Mouse (Mus musculus): Measurements from ENCODE around the gene Lrrc74a. TPM values are rescaled to one million over a fixed set of nuclear protein-coding genes. Genes with fewer than 3 reads are reported as not detected.

Lrrc74a gene
- polyA plus RNA-seq, 1 experiment from 2014 or later, result not detected

GRCm38 (mm10) chr12:86802005-86802671 is 68.0 kb downstream of the Lrrc74a start:
- Histone ChIP-seq H3K9ac (replicated peaks; ENCODE audit: low read depth, low read length) (peak overlapping the region; percentile 2; the same call in 1 of the 2 replicates), H3K27me3 (ENCODE audit: control insufficient read depth, insufficient read depth, low read length) (no peaks in the 10 kb centered on the region), H3K9me3 (ENCODE audit: control insufficient read depth, low read depth, low read length) (no peaks in the 10 kb centered on the region), H3K36me3 (ENCODE audit: control insufficient read depth, insufficient read depth, low read length) (no peaks in the 10 kb centered on the region), H3K4me2 (replicated peaks; ENCODE audit: low read depth, low read length) (peak overlapping the region; percentile 35), H3K4me3 (ENCODE audit: low read depth, low read length) (no peak overlapping the region), H3K4me1 (ENCODE audit: control insufficient read depth, insufficient read depth, low read length) (peaks cover 73% of the 10 kb centered on the region), H3K27ac (ENCODE audit: low read length) (peak overlapping the region; percentile 97)
- ATAC-seq (ENCODE audit: insufficient number of reproducible peaks, insufficient read depth, low FRiP score, low read depth), result peak; percentile 42
- 4% methylated on average over 17 of the region's 17 CpGs for WGBS

DNA sequence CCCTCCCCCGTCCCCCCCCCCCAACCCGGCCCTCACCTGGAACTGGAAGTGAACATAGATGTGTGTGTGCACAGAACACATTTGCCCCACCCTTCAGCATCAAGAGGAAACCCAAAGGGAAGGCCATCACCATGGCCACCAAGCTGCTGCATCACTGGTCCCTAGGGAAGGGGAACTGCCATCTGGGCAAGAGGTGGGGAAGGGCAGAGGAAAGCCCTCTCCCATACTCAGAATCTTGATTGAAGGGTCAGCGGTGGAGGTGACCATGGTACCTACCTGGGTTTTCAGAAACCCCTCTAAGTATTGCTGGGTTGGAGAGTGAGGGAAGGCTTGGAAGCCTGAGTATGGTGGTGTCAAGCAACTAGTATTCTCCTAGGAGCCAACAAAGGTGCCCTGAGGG is 68.7 kb downstream of the Lrrc74a start:
- peak overlapping the region; percentile 97 for H3K27ac ChIP-seq (ENCODE audit: low read length)
- H3K4me2 ChIP-seq (replicated peaks; ENCODE audit: low read depth, low read length), result no peak overlapping the region
- H3K36me3 ChIP-seq (ENCODE audit: control insufficient read depth, insufficient read depth, low read length), result no peaks in the 10 kb centered on the region
- H3K9ac ChIP-seq (replicated peaks; ENCODE audit: low read depth, low read length), result no peak overlapping the region
- H3K4me1 ChIP-seq (ENCODE audit: control insufficient read depth, insufficient read depth, low read length), result peaks cover 78% of the 10 kb centered on the region
- ATAC-seq (ENCODE audit: insufficient number of reproducible peaks, insufficient read depth, low FRiP score, low read depth), result no peak
- no peaks in the 10 kb centered on the region for H3K27me3 ChIP-seq (ENCODE audit: control insufficient read depth, insufficient read depth, low read length)
- H3K9me3 ChIP-seq (ENCODE audit: control insufficient read depth, low read depth, low read length), result no peaks in the 10 kb centered on the region
- no peak overlapping the region for H3K4me3 ChIP-seq (ENCODE audit: low read depth, low read length)
- 48% methylated on average over 3 of the region's 3 CpGs for WGBS

DNA sequence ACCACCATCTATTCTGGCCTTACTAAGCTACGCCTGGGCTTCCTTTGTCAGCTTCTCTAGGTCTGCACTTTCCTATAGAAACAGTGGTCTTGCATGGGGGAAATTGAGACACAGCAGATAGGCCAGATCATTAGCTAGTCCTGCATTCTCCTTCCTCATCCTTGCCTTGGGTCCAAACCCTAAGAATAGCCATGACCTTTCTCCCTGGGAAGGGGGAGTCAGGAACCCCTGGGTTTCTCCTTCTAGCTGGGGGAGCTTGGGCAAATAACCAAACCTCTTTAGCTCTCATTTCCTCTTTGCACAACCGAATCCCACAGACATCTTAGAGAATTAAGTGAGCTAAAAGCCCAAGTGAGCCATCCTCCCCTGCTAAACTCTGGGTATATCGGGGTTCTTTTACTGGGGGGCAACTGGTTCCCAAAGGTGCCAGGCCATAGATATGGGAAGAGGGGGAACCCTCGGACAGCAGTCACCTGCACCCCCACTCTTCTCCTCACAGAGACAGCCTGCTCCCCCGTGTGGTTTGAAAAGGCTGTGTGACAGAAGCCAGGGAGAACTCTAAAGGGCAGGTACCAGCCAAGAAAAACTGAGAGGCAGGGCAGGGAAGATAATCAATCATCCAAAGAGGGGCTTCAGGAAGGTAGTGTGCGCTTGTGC is 69.6 kb downstream of the Lrrc74a start:
- peaks cover 76% of the 10 kb centered on the region for H3K4me1 ChIP-seq (ENCODE audit: control insufficient read depth, insufficient read depth, low read length)
- H3K4me3 ChIP-seq (ENCODE audit: low read depth, low read length), result no peak overlapping the region
- no peaks in the 10 kb centered on the region for H3K9me3 ChIP-seq (ENCODE audit: control insufficient read depth, low read depth, low read length)
- no peak overlapping the region for H3K9ac ChIP-seq (replicated peaks; ENCODE audit: low read depth, low read length)
- H3K36me3 ChIP-seq (ENCODE audit: control insufficient read depth, insufficient read depth, low read length), result no peaks in the 10 kb centered on the region
- ATAC-seq (ENCODE audit: insufficient number of reproducible peaks, insufficient read depth, low FRiP score, low read depth), result no peak
- no peaks in the 10 kb centered on the region for H3K27me3 ChIP-seq (ENCODE audit: control insufficient read depth, insufficient read depth, low read length)
- no peak overlapping the region for H3K4me2 ChIP-seq (replicated peaks; ENCODE audit: low read depth, low read length)
- 31% methylated on average over 6 of the region's 6 CpGs for WGBS
- H3K27ac ChIP-seq (ENCODE audit: low read length), result peak overlapping the region; percentile 78

DNA sequence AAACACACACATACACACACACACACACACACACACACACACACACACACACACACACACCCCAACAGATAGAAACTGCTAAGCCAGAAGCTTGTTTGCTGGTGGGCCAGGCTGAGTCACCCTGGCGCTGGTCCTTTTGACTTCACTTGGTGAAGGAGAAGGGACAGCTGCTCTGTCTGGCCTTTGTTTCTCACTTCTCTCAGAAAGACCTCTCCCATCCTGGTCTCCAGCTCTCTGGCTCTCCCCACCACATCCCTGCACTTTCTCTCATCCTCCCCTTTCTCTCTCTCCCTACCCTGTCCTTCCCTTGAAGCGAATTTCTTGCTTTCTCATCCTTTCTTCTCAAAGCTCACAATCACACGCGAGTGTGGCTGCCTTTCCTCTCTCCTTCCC is 70.1 kb downstream of the Lrrc74a start:
- Histone ChIP-seq H3K4me1 (ENCODE audit: control insufficient read depth, insufficient read depth, low read length) (peaks cover 71% of the 10 kb centered on the region), H3K27ac (ENCODE audit: low read length) (peak overlapping the region; percentile 78), H3K36me3 (ENCODE audit: control insufficient read depth, insufficient read depth, low read length) (no peaks in the 10 kb centered on the region), H3K9me3 (ENCODE audit: control insufficient read depth, low read depth, low read length) (no peaks in the 10 kb centered on the region), H3K9ac (replicated peaks; ENCODE audit: low read depth, low read length) (no peak overlapping the region), H3K4me2 (replicated peaks; ENCODE audit: low read depth, low read length) (no peak overlapping the region), H3K4me3 (ENCODE audit: low read depth, low read length) (no peak overlapping the region), H3K27me3 (ENCODE audit: control insufficient read depth, insufficient read depth, low read length) (no peaks in the 10 kb centered on the region)
- no peak for ATAC-seq (ENCODE audit: insufficient number of reproducible peaks, insufficient read depth, low FRiP score, low read depth)
- 10% methylated on average over 4 of the region's 4 CpGs for WGBS

- no peak overlapping the region for H3K4me2 ChIP-seq (replicated peaks; ENCODE audit: low read depth, low read length)
- no peaks in the 10 kb centered on the region for H3K27me3 ChIP-seq (ENCODE audit: control insufficient read depth, insufficient read depth, low read length)
- H3K27ac ChIP-seq (ENCODE audit: low read length), result peak overlapping the region; percentile 78
- 30% methylated on average over 2 of the region's 2 CpGs for WGBS
- H3K4me3 ChIP-seq (ENCODE audit: low read depth, low read length), result no peak overlapping the region
- no peaks in the 10 kb centered on the region for H3K9me3 ChIP-seq (ENCODE audit: control insufficient read depth, low read depth, low read length)
- peaks cover 69% of the 10 kb centered on the region for H3K4me1 ChIP-seq (ENCODE audit: control insufficient read depth, insufficient read depth, low read length)
- no peak overlapping the region for H3K9ac ChIP-seq (replicated peaks; ENCODE audit: low read depth, low read length)
- no peak for ATAC-seq (ENCODE audit: insufficient number of reproducible peaks, insufficient read depth, low FRiP score, low read depth)
- no peaks in the 10 kb centered on the region for H3K36me3 ChIP-seq (ENCODE audit: control insufficient read depth, insufficient read depth, low read length)
Measured at GRCm38 (mm10) chr12:86804857-86805256, 70.7 kb downstream of the Lrrc74a start.

DNA sequence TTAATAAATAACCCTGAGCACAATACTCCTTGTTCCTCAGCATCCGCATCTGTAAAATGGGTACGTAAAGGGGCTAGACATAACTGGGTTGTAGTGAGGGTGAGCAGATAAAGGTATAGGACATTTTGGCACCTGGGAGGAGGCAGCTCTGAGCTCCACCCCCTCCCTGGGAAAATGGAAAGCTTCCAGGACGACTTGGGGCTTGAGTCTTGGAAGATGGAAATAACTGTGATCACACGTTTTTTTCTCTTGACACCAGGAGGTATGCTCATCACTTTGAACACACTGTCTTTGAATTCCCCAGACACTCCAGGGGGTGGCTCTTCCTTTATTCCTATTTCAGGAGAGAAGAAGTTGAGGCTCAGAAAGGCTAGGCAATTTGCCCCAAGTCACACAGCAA is 71.1 kb downstream of the Lrrc74a start:
- 64% methylated on average over 4 of the region's 4 CpGs for WGBS
- Histone ChIP-seq H3K9ac (replicated peaks; ENCODE audit: low read depth, low read length) (no peak overlapping the region), H3K4me1 (ENCODE audit: control insufficient read depth, insufficient read depth, low read length) (peaks cover 66% of the 10 kb centered on the region), H3K27ac (ENCODE audit: low read length) (no peak overlapping the region), H3K36me3 (ENCODE audit: control insufficient read depth, insufficient read depth, low read length) (no peaks in the 10 kb centered on the region), H3K4me2 (replicated peaks; ENCODE audit: low read depth, low read length) (no peak overlapping the region), H3K9me3 (ENCODE audit: control insufficient read depth, low read depth, low read length) (no peaks in the 10 kb centered on the region), H3K27me3 (ENCODE audit: control insufficient read depth, insufficient read depth, low read length) (no peaks in the 10 kb centered on the region), H3K4me3 (ENCODE audit: low read depth, low read length) (no peak overlapping the region)
- no peak for ATAC-seq (ENCODE audit: insufficient number of reproducible peaks, insufficient read depth, low FRiP score, low read depth)

DNA sequence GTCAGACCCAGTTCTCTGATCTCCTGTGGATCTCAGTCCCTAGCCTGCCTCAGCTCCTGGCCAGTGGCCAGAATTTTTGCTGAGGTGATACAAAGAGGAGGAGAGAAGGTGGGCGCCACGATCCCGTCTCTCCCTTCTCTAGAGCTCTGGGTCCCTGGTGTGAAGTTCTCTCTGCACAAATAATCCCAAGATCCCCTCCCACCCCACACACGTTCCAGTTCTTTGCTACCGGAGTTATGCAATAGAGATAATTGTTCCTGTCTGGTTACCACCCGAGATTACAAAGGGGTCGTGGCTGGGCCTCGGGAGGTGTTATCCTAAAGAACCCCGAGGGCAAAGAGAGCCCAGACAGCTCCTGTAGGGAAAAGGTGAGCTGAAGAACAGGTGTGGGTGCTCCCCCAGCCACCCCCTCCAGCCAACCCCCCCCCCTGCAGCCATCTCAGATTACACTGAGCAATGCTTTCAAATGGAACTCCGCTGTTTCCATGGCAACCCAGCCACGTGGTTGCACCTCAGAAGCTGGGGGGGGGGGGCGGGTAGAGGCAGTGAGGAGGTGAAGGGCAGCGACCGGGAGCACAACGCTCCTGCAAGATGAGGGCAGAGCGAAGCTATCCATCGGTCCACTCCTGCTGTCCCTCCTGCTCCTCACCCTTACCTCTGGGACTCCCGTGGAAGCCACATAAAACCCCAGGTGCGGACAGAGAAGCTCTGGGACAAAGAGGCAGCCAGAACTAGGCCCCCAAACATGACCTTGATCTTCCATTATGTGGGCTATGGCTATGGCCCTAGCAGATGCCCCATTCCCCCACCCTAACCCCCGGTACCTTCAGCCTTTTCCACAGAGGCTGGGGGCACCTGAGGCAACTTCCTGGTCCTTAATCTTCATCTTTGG is 72.1 kb downstream of the Lrrc74a start:
- no peak overlapping the region; the same call in 1 of the 2 replicates for H3K4me2 ChIP-seq (replicated peaks; ENCODE audit: low read depth, low read length)
- no peak for ATAC-seq (ENCODE audit: insufficient number of reproducible peaks, insufficient read depth, low FRiP score, low read depth)
- H3K4me1 ChIP-seq (ENCODE audit: control insufficient read depth, insufficient read depth, low read length), result peaks cover 62% of the 10 kb centered on the region
- H3K4me3 ChIP-seq (ENCODE audit: low read depth, low read length), result no peak overlapping the region
- H3K9ac ChIP-seq (replicated peaks; ENCODE audit: low read depth, low read length), result no peak overlapping the region
- H3K27ac ChIP-seq (ENCODE audit: low read length), result no peak overlapping the region; the same call in 1 of the 2 replicates
- H3K9me3 ChIP-seq (ENCODE audit: control insufficient read depth, low read depth, low read length), result no peaks in the 10 kb centered on the region
- no peaks in the 10 kb centered on the region for H3K36me3 ChIP-seq (ENCODE audit: control insufficient read depth, insufficient read depth, low read length)
- 7% methylated on average over 20 of the region's 20 CpGs for WGBS
- no peaks in the 10 kb centered on the region for H3K27me3 ChIP-seq (ENCODE audit: control insufficient read depth, insufficient read depth, low read length)

Data from stomach, embryonic 14.5 days (tissue).